Mouse (Mus musculus): ENCODE measurements around the gene Ppa1. TPM values are rescaled to one million over a fixed set of nuclear protein-coding genes. Genes with fewer than 3 reads are reported as not detected.
"Not testable (repeated sequence)": the region's sequence is repeated elsewhere in the genome, so short reads cannot be mapped to it uniquely, and the experiment has no call there.

Ppa1 gene
- total RNA-seq (2018; cell fraction: chromatin; rRNA removed) = 10 to 100 TPM in 7 of 26 experiments, 1 to 10 TPM in 19; 1.7 to 41.7 (median 6.4) TPM
- total RNA-seq (2018; cell fraction: cytosol; rRNA removed) = 10 to 100 TPM in 21 of 26 experiments, 1 to 10 TPM in 5; 8.0 to 27.6 (median 20.8) TPM
- total RNA-seq (2018; cell fraction: nucleus; rRNA removed) = 10 to 100 TPM in 13 of 26 experiments, 1 to 10 TPM in 13; 1.8 to 30.1 (median 9.9) TPM
- polyA plus RNA-seq (2018) = 9.6 to 42.5 TPM (median 18.5 TPM) in 3 replicates

DNA sequence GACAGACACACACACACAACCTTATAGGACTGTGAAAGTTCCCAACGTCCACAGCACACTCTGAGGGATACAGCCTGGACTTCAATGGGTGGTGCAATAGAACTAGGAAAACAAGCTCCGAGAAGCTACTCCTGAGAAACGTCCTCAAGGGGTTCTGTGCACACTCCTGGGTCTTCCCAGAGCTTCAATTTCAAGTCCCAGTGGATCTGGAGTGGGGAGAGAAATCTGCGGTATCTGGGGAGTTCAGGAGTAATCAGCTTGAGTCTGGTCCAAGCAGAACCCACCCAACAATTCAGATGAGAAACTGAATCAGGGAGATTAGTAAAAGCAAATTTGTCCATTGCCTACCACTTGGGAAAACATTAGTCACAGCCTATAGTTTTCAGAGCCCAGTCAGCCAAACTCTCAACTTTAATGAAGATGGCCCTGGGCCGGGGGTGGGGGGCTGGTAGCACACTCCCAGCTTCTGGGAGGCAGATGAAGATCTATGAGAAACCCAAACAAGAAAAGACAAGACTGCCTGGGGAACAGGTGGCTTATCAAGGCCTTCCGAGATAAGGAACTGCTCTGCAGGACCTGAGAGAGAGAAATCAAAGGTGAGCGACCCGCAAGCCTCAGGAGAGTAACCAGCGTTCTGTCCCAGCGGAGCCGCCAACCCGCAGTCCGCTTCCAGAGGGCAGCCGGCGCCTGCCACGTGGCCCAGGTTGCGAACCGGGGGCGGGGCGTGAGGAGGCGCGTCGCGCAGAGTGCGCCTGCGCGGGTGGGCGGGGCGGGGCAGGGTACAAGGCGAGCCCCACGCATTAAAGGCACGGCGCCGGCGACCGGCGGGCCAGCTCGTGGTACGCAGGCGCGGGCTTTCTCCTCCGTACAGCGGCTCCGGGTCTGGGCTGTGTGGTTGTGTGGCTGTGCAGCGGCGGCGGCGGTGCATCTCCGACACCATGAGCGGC, at the start of gene Ppa1:
Ppa1 (plus strand) TSS at position 763 of the 947 bp plus-strand sequence.
- no peaks in the 10 kb centered on the region for H3K79me2 ChIP-seq (ENCODE audit: inconsistent target)
- peak within 1 kb of the TSS; percentile 81 for H3K4me3 ChIP-seq (ENCODE audit: inconsistent target)
- H3K36me3 ChIP-seq (ENCODE audit: inconsistent target) = no peaks in the 10 kb centered on the region
- 4% methylated on average over 40 of the region's 50 CpGs for WGBS (ENCODE audit: missing documents)
- no peak within 1 kb of the TSS for H3K27ac ChIP-seq

DNA sequence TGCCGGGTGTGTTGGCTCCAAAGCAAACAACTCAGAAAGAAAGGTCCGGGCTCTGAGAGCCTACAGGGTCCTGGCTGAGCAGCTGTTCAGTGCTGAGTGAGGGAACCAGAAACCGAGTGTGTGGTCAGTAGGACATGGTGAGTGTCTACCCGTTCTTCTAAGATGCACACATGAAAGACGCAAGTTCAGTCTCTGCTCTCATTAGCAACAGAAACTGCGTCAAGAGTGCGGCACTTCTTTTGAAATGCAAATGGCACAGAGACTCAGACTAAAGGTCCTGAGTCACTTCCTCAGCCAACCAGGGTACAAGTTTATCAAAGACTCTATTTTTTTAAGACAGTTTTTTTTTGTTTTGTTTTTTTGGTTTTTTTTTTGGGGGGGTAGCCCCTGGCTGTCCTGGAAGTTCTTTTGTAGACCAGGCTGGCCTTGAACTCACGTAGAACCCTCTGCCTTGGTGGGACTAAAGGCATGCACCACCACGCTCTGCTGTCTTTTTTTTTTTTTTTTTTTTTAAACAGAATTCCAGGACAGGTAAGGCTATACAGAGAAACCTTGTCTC, 48.7 kb upstream of the Ppa1 start:
- Histone ChIP-seq H3K36me3 (ENCODE audit: inconsistent target) (no peaks in the 10 kb centered on the region), H3K4me3 (ENCODE audit: inconsistent target) (no peak overlapping the region), H3K79me2 (ENCODE audit: inconsistent target) (no peaks in the 10 kb centered on the region), H3K27ac (no peak overlapping the region)
- 46% methylated on average over 6 of the region's 9 CpGs for WGBS (ENCODE audit: missing documents)

DNA sequence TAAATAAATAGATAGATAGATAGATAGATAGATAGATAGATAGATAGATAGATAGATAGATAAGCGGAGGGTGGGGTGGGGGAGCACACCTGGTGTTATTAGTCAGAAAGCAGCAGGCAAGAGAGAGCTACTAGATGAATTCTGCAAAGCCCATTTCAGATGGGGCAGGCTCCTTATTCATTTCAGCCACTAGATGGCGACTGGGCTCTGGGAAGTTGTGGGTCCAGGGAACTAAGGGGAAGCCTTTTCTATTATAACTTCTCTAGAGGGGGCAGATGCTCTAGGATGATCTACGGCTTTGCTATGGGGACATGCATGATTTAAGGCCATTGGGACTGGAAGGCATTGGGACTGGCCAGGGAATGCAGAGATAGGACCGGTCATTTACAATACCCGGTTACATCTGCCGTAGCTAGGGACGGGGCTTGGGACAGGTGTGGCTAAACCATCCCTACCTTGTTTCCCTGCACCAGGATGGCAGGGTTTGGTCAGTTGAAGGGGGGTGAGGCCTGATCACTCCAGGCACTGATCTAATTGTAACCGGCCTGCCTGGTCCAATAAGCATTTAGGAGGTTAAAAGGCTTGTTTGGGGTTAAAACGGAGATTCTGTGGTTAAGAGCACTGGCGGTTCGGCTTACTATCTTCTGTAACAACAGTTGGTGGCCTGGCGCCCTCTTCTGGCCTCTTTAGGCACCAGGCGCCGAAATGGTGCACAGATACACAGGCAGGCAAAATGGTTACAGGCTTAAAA, 45.9 kb upstream of the Ppa1 start:
- WGBS (ENCODE audit: missing documents) = 16% methylated on average over 14 of the region's 14 CpGs

DNA sequence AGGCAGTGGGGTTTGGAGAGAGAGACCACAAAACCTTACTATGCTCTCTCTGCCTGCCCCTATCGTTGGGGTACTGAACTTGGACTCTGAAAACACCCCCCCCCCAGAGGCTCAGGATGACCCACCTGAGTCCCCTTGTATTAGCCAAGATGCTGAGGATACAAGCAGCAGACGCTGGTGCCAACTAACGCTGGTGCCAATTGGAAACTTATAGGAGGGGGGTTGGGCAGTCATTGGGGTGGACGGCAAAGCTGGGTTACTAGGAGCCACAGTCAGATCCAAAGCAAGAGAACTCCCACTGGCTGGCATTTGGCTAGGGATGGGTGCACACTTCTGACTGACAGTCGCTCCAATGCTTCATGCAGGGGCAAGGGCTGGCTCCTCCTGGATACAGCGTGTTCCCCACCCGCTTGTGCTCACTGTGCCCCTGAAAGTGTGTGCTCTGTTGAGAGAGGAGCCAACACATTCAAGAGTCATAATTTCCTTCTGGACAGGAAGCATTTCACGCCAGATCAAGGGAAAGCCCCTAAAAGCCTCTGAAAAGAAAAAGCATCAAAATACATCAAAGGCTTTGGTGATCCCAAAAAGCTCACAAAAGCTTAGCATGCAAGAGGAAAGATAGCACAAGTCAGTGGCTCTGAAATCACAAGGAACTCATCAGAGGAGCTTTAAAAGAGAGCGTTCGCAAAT, 43.8 kb upstream of the Ppa1 start:
- 80% methylated on average over 10 of the region's 10 CpGs for WGBS (ENCODE audit: missing documents)
- H3K36me3 ChIP-seq (ENCODE audit: inconsistent target) = no peaks in the 10 kb centered on the region
- no peaks in the 10 kb centered on the region for H3K79me2 ChIP-seq (ENCODE audit: inconsistent target)
- no peak overlapping the region for H3K27ac ChIP-seq
- H3K4me3 ChIP-seq (ENCODE audit: inconsistent target) = no peak overlapping the region

More for the DNA sequence above, 45.9 kb upstream of the Ppa1 start:
- Histone ChIP-seq H3K4me3 (ENCODE audit: inconsistent target) (no peak overlapping the region), H3K36me3 (ENCODE audit: inconsistent target) (no peaks in the 10 kb centered on the region), H3K27ac (no peak overlapping the region), H3K79me2 (ENCODE audit: inconsistent target) (no peaks in the 10 kb centered on the region)

DNA sequence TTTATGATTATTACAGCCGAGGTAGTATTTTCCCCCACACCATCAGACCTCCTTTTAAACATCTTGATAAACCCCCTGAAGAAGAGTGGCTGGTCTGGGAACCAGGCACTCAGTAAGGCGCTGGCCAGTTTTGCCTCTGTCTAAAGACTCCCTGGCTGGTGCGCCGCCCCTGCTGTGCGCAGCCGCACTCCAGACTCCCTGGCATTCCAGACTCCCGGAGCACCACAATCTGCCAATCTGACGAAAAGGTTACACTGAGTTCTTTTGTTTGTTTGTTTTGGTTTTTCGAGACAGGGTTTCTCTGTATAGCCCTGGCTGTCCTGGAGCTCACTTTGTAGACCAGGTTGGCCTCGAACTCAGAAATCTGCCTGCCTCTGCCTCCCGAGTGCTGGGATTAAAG, 43.0 kb upstream of the Ppa1 start:
- not testable (repeated sequence) for H3K79me2 ChIP-seq (ENCODE audit: inconsistent target); H3K4me3 ChIP-seq (ENCODE audit: inconsistent target); H3K36me3 ChIP-seq (ENCODE audit: inconsistent target); H3K27ac ChIP-seq
- 73% methylated on average over 9 of the region's 11 CpGs for WGBS (ENCODE audit: missing documents)

DNA sequence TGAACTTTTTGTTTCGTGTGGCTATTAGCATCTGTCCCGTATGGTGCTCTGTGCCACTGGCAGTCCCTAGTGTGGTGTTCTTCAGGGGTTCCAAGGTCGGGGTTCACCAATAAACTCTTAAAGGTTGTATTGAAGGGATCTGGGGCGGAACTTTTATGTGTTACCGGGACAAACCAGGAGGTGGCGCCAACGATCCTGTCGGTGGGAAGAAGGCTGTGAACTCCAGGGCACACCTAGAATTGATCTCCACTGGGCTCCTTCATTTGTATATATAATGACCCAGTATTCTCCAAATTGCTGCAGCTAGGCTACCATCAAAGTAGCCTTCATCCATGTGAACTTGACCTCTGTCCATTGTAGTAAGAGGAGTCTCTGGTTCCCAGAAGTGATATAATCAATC, 42.5 kb upstream of the Ppa1 start:
- 12% methylated on average over 8 of the region's 8 CpGs for WGBS (ENCODE audit: missing documents)
- Histone ChIP-seq H3K4me3 (ENCODE audit: inconsistent target) (no peak overlapping the region), H3K79me2 (ENCODE audit: inconsistent target) (no peaks in the 10 kb centered on the region), H3K27ac (no peak overlapping the region), H3K36me3 (ENCODE audit: inconsistent target) (no peaks in the 10 kb centered on the region)

DNA sequence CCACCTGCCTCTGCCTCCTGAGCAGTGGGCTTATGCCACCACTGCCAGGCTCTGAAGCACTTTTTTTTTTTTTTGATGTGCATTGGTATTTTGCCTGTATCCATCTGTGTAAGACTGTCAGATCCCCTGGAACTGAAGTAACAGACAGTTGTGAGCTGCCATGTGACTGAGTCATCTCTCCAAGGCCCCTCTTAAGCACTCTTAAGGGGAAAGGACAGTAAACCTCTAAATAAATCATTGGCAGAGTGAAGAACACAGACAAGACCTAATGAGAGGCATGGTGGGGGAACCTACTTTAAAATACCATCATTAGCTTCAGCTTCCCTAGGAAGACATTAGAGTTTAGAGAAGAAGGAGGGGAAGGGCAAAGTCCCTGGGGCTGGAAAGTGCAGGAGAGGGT, 40.1 kb upstream of the Ppa1 start:
- Histone ChIP-seq H3K36me3 (ENCODE audit: inconsistent target) (no peaks in the 10 kb centered on the region), H3K4me3 (ENCODE audit: inconsistent target) (no peak overlapping the region)

DNA sequence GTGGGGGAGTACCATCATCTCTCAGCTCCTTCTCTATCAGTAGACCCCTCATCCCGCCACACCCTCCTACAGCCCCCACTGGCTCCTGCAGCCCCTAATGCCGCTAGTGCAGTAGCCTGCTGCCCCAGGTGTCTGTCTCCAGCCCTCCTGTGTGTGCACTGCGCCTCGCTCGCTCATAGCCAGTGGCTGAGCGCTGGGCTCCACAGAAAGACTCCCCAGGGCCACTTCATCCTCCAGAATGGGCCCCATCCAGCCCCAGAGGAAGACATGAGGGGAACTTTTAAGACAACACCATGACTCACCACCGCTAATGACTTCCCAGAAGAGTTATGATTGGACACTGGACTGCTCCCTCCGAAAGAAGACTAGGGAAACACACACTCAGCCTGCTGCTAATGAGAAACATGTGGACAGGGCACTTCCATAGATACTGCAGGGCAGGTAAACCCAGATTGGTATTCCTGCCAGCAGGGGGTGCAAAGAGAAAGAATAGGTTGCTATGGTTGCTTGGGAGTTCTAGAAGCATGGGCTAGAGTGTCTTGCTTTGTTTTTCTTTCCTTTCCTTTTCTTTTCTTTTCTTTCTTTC, 37.6 kb upstream of the Ppa1 start:
- no peak overlapping the region for H3K4me3 ChIP-seq (ENCODE audit: inconsistent target)
- whole genome bisulfite sequencing (ENCODE audit: missing documents) = 78% methylated on average over 8 of the region's 8 CpGs

More for the DNA sequence above, 40.1 kb upstream of the Ppa1 start:
- H3K79me2 ChIP-seq (ENCODE audit: inconsistent target) = no peaks in the 10 kb centered on the region
- no peak overlapping the region for H3K27ac ChIP-seq

DNA sequence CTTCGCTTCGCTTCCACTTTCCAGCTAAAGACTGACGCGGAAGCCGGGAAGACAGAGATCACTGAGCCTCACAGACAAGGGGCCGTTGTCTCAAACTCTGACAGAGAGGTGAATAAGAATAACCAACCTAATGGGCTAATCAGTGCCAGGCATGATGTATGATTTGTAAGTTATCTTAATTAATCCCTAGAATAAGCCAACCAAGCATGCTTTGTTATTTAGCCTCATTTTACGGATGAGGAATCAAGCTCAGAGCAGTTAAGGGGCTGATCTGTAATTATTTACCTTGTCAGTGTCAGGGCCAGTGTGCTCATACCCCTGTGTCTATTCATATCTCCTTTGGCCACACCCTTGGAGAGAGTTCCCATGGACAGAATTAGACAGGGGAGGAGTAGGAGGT, 34.0 kb upstream of the Ppa1 start:
- WGBS (ENCODE audit: missing documents) = 97% methylated on average over 7 of the region's 7 CpGs
- no peaks in the 10 kb centered on the region for H3K79me2 ChIP-seq (ENCODE audit: inconsistent target)
- H3K36me3 ChIP-seq (ENCODE audit: inconsistent target) = no peaks in the 10 kb centered on the region

More for the DNA sequence above, 37.6 kb upstream of the Ppa1 start:
- Histone ChIP-seq H3K36me3 (ENCODE audit: inconsistent target) (no peaks in the 10 kb centered on the region), H3K79me2 (ENCODE audit: inconsistent target) (no peaks in the 10 kb centered on the region), H3K27ac (no peak overlapping the region)

DNA sequence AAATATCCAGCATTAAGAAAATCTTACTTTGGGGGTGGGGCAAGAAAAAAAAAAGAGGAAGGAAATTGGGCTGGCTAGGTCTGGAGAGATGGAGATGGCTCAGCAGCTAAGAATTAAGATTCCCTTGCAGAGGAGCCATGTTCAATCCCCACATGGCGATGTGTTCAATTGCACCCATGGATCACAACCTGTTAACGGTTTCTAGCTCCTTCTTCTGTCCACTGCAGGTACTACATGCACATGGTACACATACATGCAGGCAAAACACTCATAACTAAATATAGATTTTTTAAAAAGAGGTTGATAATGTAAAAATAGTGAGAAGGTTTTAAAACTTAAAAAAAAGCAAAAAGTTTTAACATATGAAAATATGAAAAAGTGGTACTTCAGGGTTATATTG, 29.8 kb upstream of the Ppa1 start:
- Histone ChIP-seq H3K27ac (no peak overlapping the region), H3K4me3 (ENCODE audit: inconsistent target) (no peak overlapping the region), H3K36me3 (ENCODE audit: inconsistent target) (no peaks in the 10 kb centered on the region), H3K79me2 (ENCODE audit: inconsistent target) (no peaks in the 10 kb centered on the region)
- WGBS (ENCODE audit: missing documents) = 79% methylated on average over 2 of the region's 2 CpGs

More for the DNA sequence above, 34.0 kb upstream of the Ppa1 start:
- H3K4me3 ChIP-seq (ENCODE audit: inconsistent target) = no peak overlapping the region
- no peak overlapping the region for H3K27ac ChIP-seq

DNA sequence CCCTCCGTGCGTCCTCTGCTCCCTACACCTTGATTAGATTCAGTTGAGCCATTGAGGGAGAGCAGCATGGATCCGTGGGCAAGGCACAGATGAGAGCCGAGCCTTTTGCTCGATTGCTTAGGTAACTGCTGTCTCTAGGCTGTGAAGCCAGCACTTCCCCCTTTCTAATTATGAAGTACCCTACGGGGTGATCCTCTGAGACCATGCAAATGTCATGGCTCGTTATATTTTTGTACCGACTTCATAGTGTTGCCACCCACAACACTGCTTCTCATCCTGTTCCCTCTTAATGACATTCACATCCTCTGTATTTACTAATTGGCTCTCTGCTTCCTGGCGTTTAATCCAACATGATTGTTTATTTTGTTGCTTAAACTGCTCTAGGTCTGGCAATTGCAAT, 26.7 kb upstream of the Ppa1 start:
- WGBS (ENCODE audit: missing documents) = 32% methylated on average over 9 of the region's 9 CpGs
- no peaks in the 10 kb centered on the region for H3K79me2 ChIP-seq (ENCODE audit: inconsistent target)
- no peak overlapping the region for H3K27ac ChIP-seq
- no peaks in the 10 kb centered on the region for H3K36me3 ChIP-seq (ENCODE audit: inconsistent target)
- no peak overlapping the region for H3K4me3 ChIP-seq (ENCODE audit: inconsistent target)

DNA sequence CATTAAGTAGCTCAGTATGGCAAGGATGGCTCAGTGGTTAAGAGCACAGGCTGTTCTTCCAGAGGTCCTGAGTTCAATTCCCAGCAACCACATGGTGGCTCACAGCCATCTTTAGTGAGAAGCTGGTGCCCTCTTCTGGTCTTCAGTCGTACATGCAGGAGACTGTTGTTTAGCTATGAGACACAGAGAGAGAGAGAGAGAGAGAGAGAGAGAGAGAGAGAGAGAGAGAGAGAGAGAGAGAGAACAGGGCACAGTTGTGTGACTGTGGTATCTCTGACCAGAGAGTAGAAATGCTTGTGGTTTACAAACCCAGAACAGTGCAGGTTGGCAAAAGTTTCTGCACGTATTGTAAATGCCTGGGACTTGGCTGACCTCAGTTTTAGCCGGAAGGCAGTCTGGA, 24.5 kb upstream of the Ppa1 start:
- not testable (repeated sequence) for H3K79me2 ChIP-seq (ENCODE audit: inconsistent target); H3K27ac ChIP-seq; H3K4me3 ChIP-seq (ENCODE audit: inconsistent target); H3K36me3 ChIP-seq (ENCODE audit: inconsistent target)
- 78% methylated on average over 3 of the region's 3 CpGs for WGBS (ENCODE audit: missing documents)

DNA sequence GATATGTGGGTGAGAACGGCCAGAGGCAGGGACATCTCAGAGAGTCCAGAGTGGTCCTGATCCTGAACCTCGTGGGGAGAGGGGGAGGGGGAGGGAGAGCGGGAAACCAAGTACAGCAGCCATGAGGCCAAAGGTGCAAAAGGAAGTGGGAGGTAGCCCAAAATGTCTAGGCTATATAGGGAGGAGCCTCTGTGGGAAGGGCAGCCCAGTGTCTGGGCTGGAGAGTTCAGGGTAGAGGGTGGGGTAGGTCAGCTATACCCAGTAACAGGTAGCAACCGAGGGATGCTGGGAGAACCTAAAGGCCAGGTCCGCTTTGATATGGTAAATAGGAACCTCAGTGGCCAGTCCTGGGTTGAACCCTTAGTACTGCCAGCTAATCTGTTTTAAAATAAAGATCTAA, 23.6 kb upstream of the Ppa1 start:
- Histone ChIP-seq H3K79me2 (ENCODE audit: inconsistent target) (no peaks in the 10 kb centered on the region), H3K36me3 (ENCODE audit: inconsistent target) (no peaks in the 10 kb centered on the region), H3K4me3 (ENCODE audit: inconsistent target) (no peak overlapping the region), H3K27ac (no peak overlapping the region)
- WGBS (ENCODE audit: missing documents) = 73% methylated on average over 5 of the region's 5 CpGs

All from macrophage (primary cell).